Mouse (Mus musculus): ENCODE results near the gene Clps. TPM values are rescaled to one million over a fixed set of nuclear protein-coding genes. Genes with fewer than 3 reads are reported as not detected.

Clps gene
- polyA plus RNA-seq (2015; fragmentation: Nextera tagmentation; extraction: Ambion mirVana), result 2.8 TPM in 1 of 2 replicates, not detected in the other

DNA sequence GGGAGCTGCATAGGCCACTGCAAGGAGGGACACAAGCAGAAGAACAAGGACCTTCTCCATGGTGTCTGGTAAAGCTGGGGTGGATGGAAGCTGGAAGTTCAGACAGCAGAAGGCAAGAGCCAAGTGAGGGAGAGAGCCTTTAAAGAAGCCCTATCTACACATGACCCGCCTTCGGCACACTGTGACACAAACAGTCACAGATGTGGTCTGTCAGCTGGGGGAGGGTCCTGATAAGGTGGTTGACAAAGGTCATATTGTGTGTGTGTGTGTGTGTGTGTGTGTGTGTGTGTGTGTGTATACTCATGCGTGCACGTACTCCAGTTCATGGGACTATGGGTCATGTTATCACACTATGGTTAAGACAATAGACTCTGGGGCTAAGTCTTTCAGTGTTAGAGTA is at the start of gene Clps:
Clps (minus strand) TSS at position 169 of the 400 bp plus-strand sequence.

DNA sequence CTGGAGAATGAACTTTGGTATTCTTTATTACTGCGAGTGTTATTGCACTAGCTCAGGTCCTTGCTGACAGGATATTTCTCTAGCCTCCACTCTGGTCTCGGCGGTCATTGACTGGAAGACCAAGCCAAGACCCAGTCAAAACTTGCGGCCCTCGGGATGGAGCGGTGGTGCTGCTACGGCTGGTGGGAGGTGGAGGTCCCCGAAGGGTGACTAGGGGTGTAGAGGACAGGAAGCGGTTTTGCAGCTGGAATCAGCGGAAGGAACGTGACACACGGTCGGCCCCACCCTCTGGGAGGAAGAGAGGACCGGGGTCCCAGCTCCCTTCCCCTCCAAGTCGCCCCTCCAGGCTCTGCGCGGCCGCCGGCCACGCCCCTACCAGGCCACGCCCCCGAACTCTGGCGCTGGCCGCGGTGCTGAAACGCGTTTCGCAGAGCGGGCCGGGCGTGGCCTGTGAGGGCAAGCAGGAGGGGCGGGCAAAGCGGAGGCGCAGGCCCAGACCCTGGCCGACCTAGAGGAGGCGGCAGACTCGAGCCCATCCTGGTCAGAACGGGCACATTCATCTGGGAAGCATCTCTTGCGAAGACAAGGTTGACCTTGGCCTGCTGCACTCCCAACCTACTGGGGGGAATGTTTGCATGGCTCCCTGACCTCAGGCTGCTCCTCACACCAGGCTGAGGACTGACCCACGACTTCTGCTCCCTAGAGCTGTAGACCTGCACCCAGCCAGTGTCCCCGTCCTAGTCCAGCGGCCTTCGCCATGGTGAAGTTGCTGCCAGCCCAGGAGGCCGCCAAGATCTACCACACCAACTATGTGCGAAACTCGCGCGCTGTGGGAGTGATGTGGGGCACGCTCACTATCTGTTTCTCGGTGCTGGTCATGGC is 14.9 kb upstream of the Clps start, which contains the start of gene Lhfpl5:
Lhfpl5 (plus strand) TSS at position 398 of the 882 bp plus-strand sequence.

DNA sequence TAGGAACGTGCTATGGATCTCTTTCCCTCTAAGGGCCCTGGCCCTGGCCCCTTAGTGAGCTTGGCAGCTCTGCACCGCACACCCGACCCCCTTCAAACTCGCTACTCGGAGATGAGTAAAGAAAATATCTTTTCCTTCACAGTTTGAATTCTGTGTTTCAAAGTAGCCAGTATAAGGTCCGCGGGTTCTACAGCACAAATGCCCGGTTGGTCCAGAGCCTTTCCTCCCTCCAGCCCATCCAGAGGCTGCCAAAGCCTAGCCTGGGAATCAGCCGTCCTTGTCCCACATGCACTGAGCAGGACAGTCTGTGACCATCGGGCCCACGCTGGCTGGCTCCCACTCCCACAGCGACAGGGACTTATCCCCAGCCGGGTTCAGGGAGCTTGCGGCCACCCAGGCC is 11.5 kb downstream of the Clps start, which contains the start of gene Clpsl2:
Clpsl2 (plus strand) TSS at position 301 of the 400 bp plus-strand sequence.

DNA sequence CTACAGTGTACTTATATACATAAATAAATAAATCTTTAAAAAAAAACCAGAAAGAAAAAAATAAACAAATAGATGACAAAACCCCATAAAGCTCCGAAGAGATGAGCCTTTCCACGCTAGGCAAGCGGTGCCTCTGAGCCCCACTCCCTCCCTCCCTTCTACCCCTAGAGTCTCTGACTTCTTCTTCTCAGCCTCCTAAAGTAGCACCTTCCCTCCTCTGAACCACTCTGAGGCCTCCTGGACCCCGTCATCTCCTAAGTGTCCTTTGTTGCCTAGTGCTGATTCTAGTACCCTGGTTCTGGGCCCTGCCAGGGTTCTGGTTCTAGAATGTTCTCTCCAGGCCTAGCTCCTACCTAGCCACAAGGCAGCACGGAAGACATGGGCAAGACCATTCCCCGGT is 30.1 kb downstream of the Clps start, which contains the start of gene Armc12:
Armc12 (plus strand) TSS at position 301 of the 400 bp plus-strand sequence.

DNA sequence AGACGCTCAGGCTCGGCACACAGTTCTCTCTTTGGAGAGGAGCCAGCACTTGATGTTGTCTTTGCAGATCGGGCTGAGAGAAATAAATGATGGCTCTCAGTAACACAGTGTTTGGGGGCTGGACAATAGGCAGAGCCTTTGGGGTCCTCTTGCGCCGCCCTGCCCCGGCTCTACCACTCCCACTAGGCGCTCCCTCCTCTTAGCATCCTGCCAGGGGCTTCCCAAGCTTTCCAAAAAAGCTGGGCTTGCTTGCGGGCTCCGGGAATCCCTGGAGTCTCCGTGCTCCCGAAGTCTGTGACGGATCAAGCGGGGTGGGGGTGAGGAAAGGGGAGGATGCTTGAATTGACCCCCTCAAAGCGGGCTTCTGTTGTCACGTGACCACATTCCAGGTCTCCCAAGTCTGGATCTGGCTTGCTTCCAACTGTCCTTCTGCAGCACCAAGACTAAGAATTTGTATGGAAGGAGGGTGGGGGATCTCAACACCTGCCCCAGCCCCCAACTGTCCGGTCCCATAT is 43.1 kb downstream of the Clps start, which contains the start of gene Fkbp5:
Fkbp5 (minus strand) TSS at position 87 of the 515 bp plus-strand sequence.

Small RNAs within 50 kb of the gene (microRNA-seq; reads per million reads assigned to microRNA genes)
- gene Gm25195 (ENCODE audit: borderline replicate concordance, insufficient number of aligned reads) (not detected), gene Mir6969 (ENCODE audit: borderline replicate concordance, insufficient number of aligned reads) (not detected)

Other genes starting within 250 kb of the Clps start
- 21.6 and 30.3 TPM in 2 replicates for gene Fance, start 247.2 kb downstream of the Clps start, polyA plus RNA-seq (2015; fragmentation: Nextera tagmentation; extraction: Ambion mirVana)
- 508 and 655 TPM in 2 replicates for gene Rpl10a, start 232.3 kb downstream of the Clps start, polyA plus RNA-seq (2015; fragmentation: Nextera tagmentation; extraction: Ambion mirVana)
- gene Tead3, start 209.9 kb downstream of the Clps start, polyA plus RNA-seq (2015; fragmentation: Nextera tagmentation; extraction: Ambion mirVana), result 4.6 and 6.3 TPM in 2 replicates
- gene Tulp1, start 195.5 kb downstream of the Clps start, polyA plus RNA-seq (2015; fragmentation: Nextera tagmentation; extraction: Ambion mirVana), result 3.3 and 4.6 TPM in 2 replicates
- 24.5 and 33.5 TPM in 2 replicates for gene Fkbp5, start 43.2 kb downstream of the Clps start, polyA plus RNA-seq (2015; fragmentation: Nextera tagmentation; extraction: Ambion mirVana)
- not detected in 2 replicates for gene Armc12, start 30.0 kb downstream of the Clps start, polyA plus RNA-seq (2015; fragmentation: Nextera tagmentation; extraction: Ambion mirVana)
- gene Clpsl2, start 11.4 kb downstream of the Clps start, polyA plus RNA-seq (2015; fragmentation: Nextera tagmentation; extraction: Ambion mirVana), result not detected in 2 replicates
- 5.3 and 8.9 TPM in 2 replicates for gene Lhfpl5, start 14.9 kb upstream of the Clps start, polyA plus RNA-seq (2015; fragmentation: Nextera tagmentation; extraction: Ambion mirVana)
- gene Srpk1, start 61.9 kb upstream of the Clps start, polyA plus RNA-seq (2015; fragmentation: Nextera tagmentation; extraction: Ambion mirVana), result 29.1 and 41.5 TPM in 2 replicates
- gene Slc26a8, start 129.5 kb upstream of the Clps start, polyA plus RNA-seq (2015; fragmentation: Nextera tagmentation; extraction: Ambion mirVana), result 0.47 and 0.95 TPM in 2 replicates
- 24.6 and 35.4 TPM in 2 replicates for gene Mapk14, start 130.6 kb upstream of the Clps start, polyA plus RNA-seq (2015; fragmentation: Nextera tagmentation; extraction: Ambion mirVana)
- gene AC170998.1, start 165.3 kb upstream of the Clps start, polyA plus RNA-seq (2015; fragmentation: Nextera tagmentation; extraction: Ambion mirVana), result 1.1 and 1.6 TPM in 2 replicates
- 82.7 and 217 TPM in 2 replicates for gene Mapk13, start 208.5 kb upstream of the Clps start, polyA plus RNA-seq (2015; fragmentation: Nextera tagmentation; extraction: Ambion mirVana)
- gene Brpf3, start 240.3 kb upstream of the Clps start, polyA plus RNA-seq (2015; fragmentation: Nextera tagmentation; extraction: Ambion mirVana), result 7.8 and 13.0 TPM in 2 replicates